Mouse (Mus musculus): Measurements from ENCODE around the gene Spata9.
"Not testable (repeated sequence)": the region's sequence is repeated elsewhere in the genome, so short reads cannot be mapped to it uniquely, and the experiment has no call there.

Spata9 gene

GRCm38 (mm10) chr13:75966850-75967249 lies at the start of gene Spata9:
Gene Spata9 (plus strand): TSS chr13:75967150.
- CTCF ChIA-PET, result no interaction called here

- CTCF ChIA-PET, result interaction anchor here (0.7 kb wide), 1 partner anchor 1885 kb away, joined by 4 read pairs; no protein-coding TSS in a partner anchor
Observed at GRCm38 (mm10) chr13:75927951-75928350, 39.0 kb upstream of the Spata9 start.

- CTCF ChIA-PET, result not testable (repeated sequence)
Observed at GRCm38 (mm10) chr13:75929071-75929470, 37.9 kb upstream of the Spata9 start.

GRCm38 (mm10) chr13:75930023-75930422 lies 36.9 kb upstream of the Spata9 start:
- CTCF ChIA-PET, result no interaction called here

GRCm38 (mm10) chr13:75930660-75931059 lies 36.3 kb upstream of the Spata9 start:
- CTCF ChIA-PET, result no interaction called here

- CTCF ChIA-PET, result no interaction called here
Observed at GRCm38 (mm10) chr13:75931073-75931472, 35.9 kb upstream of the Spata9 start.

GRCm38 (mm10) chr13:75933287-75933686 lies 33.7 kb upstream of the Spata9 start:
- CTCF ChIA-PET, result no interaction called here

GRCm38 (mm10) chr13:75938866-75939265 lies 28.1 kb upstream of the Spata9 start:
- CTCF ChIA-PET, result no interaction called here

- CTCF ChIA-PET, result interaction anchor here (0.7 kb wide), 1 partner anchor 50 kb away, joined by 4 read pairs; no protein-coding TSS in a partner anchor
Observed at GRCm38 (mm10) chr13:75940791-75941517, 26.0 kb upstream of the Spata9 start.

- CTCF ChIA-PET, result interaction anchor here (0.7 kb wide), 1 partner anchor 50 kb away, joined by 4 read pairs; no protein-coding TSS in a partner anchor
Observed at GRCm38 (mm10) chr13:75941518-75942295, 25.2 kb upstream of the Spata9 start.

GRCm38 (mm10) chr13:75942731-75943130 lies 24.2 kb upstream of the Spata9 start:
- CTCF ChIA-PET, result no interaction called here

GRCm38 (mm10) chr13:75943189-75944043 lies 23.5 kb upstream of the Spata9 start, which contains the start of gene Rhobtb3:
Gene Rhobtb3 (minus strand): TSS chr13:75943925.
- CTCF ChIA-PET, result no interaction called here

- CTCF ChIA-PET, result interaction anchor here (0.6 kb wide), 1 partner anchor 188 kb away, joined by 4 read pairs; no protein-coding TSS in a partner anchor
Observed at GRCm38 (mm10) chr13:75944044-75944820, 22.7 kb upstream of the Spata9 start.

GRCm38 (mm10) chr13:75950295-75950694 lies 16.7 kb upstream of the Spata9 start:
- CTCF ChIA-PET, result no interaction called here

- CTCF ChIA-PET, result no interaction called here
Observed at GRCm38 (mm10) chr13:75955357-75955992, 11.5 kb upstream of the Spata9 start.

GRCm38 (mm10) chr13:75974481-75974880 lies 7.5 kb downstream of the Spata9 start:
- CTCF ChIA-PET, result no interaction called here

- CTCF ChIA-PET, result no interaction called here
Observed at GRCm38 (mm10) chr13:75975629-75976028, 8.7 kb downstream of the Spata9 start.

GRCm38 (mm10) chr13:75976218-75976617 lies 9.3 kb downstream of the Spata9 start:
- CTCF ChIA-PET, result no interaction called here

GRCm38 (mm10) chr13:75976649-75977048 lies 9.7 kb downstream of the Spata9 start:
- CTCF ChIA-PET, result no interaction called here

GRCm38 (mm10) chr13:75981901-75982300 lies 15.0 kb downstream of the Spata9 start:
- CTCF ChIA-PET, result interaction anchor here (0.6 to 0.7 kb wide), 3 partner anchors 39 to 198 kb away, joined by 3 to 11 read pairs (median 6); no protein-coding TSS in a partner anchor

All from spleen, embryonic (tissue).